Mouse (Mus musculus): ENCODE results near the gene Smg6. TPM values are rescaled to one million over a fixed set of nuclear protein-coding genes. Genes with fewer than 3 reads are reported as not detected.
"Not testable (repeated sequence)": the region's sequence is repeated elsewhere in the genome, so short reads cannot be mapped to it uniquely, and the experiment has no call there.

The Smg6 gene
- total RNA-seq, 2 experiments from 2014 or later, result 9.4 to 10.1 TPM

DNA sequence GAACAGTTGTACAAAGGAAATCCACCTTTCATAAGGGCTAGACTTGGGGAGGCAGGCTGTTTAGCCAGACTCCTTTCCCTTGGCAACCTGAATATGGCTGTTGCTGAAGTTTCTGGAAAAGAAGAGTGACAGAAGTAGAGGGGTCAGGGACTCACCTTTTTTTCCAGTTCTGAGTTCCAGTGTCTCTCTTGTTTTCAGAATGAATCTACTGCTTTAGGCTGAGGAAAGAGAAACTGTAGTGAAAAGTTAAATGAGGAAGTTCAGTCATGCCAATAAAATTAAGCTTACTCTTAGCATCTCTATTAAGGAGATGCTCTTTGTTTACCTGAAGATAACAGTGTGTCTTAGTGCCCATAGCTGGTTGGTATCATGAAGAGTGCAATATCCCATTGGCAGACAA, 69.2 kb downstream of the Smg6 start:
- no peak for DNase-seq

DNA sequence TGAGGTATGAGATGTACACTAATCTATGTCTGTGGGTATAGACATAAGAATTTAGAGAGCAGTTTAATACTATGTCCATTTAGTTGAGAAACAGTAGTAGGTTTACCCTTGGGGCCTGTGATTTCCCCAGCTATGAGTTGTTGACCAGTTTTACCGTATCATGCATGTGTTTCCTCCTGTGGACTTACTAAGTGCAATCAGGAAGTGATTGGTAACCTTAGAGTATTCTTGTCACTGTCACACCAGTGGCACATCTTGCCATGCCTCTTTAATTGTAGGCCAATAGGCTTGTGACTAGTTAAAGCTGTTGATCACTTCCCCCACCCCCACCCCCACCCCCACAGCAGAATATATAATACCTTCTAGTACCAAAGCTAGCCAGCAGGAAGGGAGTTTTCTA, 70.9 kb downstream of the Smg6 start:
- DNase-seq, result no peak

DNA sequence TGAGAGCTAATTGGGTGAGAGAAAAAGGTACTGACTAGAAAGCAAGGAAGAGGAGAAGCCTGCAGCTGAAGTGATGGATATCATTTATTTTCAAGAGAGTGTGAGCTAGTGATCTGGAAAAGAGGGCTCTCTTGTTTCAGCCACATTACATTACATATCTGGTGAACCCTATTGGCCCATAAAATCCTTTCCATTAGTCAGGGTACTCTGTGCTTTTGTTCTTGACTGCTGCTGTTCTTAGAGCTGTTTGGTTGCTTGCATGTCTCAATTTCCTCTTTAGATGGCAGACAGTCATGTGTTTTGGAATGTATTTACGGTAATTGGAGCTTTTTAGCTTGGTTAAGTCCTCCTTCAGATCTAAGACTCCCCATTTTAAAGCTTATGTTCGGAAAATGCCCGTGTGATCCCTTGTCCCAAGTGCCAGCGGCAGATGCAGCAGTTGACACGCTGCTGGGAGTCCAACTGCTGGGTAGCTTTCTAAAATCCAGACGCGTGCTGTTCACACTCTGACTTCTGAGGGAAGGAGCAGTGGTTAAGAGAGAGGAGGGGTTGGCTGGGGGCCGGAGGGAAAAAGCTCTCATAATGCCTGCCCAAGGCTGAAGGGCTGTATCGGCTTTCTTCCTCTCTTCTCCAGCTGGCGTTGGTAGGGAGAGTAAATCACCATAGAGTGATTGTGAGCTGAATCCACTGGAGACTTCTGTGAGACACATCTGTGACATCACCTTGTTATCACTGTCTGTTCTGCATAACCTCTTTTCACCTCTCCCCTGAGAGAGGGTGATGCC, 75.4 kb downstream of the Smg6 start:
- peak; percentile 66 for DNase-seq

- no peak for DNase-seq
Measured at GRCm38 (mm10) chr11:75008270-75008669, 82.6 kb downstream of the Smg6 start.

DNA sequence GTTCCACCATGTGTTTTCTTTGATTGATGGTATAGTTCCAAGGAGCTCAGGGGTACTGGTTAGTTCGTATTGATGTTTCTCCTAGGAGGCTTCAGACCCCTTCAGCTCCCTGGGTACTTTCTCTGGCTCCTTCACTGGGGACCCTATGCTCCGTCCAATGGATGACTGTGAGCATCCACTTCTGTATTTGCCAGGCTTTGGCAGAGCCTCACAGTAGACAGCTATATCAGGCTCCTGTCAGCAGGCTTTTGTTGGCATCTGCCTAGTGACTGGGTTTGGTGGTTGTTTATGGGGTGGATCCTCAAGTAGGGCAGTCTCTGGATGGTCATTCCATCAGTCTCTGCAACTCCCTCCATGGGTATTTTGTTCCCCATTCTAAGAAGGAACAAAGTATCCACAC, 83.9 kb downstream of the Smg6 start:
- DNase-seq, result not testable (repeated sequence)

GRCm38 (mm10) chr11:75012997-75013694, 87.5 kb downstream of the Smg6 start:
- peak; percentile 84 for DNase-seq

GRCm38 (mm10) chr11:75013764-75014695, 88.4 kb downstream of the Smg6 start:
- DNase-seq, result no peak

- no peak for DNase-seq
Measured at GRCm38 (mm10) chr11:75014816-75015215, 89.2 kb downstream of the Smg6 start.

DNA sequence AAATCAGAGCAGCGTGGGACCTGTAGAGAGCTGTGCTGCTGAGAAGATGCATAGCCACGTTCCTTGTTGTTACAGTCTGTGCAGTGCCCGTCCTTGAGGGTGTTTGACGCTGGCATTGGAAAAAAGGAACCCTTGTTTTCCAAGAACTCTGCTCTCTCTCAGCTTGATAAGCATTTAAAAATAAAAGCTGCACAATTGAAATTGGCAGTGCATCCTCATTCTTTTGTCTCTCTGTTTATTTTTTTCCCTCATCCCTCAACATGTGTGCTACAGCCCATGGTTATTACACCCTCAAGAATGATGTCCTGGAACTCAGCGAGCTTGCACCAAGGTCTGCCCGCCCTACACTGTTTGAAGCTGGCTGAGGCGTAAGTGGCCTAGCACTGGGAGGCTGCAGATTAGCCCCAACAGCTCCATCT, 89.8 kb downstream of the Smg6 start:
- DNase-seq, result no peak

GRCm38 (mm10) chr11:75016309-75016860, 90.8 kb downstream of the Smg6 start:
- DNase-seq, result no peak

DNA sequence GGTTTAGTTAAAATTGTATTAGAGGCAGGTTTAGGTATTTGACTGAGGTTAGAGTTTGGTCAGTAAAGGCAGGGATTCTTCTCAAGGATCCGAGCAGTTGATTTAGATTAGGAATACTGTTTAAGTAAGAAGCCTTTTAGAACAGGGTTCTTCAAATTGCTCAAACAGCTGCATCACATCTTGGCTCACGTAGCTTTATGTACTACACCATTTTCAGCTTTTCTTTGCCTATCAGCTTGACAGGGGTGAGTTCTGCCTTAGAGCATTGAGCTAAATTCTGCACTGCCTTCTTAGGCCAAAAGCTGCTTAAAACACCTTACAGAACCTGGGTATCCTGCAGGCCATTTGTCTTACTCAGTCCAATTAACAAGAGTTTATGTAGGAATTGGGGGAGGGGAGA, 92.2 kb downstream of the Smg6 start:
- DNase-seq, result no peak

- DNase-seq, result no peak
Measured at GRCm38 (mm10) chr11:75026977-75027376, 101.4 kb downstream of the Smg6 start.

DNA sequence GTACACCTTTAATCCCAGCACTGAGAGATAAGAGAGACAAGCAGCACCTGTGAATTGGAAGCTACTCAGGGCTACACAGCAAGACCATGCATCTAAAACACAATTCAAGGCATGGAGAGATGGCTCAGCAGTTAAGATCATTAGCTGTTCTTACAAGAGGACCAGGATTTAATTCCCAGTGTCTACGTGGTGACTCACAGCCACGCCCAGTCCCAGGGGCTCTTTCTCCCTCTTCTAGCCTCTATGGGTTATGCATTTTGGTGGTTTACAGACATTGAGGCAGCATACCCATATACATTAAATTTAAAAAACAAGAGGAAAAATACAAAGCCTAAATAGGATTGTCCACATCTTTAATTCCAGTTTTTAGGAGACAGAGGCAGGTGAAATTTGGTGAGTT, 102.0 kb downstream of the Smg6 start:
- DNase-seq, result no peak

GRCm38 (mm10) chr11:75031251-75031650, 105.6 kb downstream of the Smg6 start:
- DNase-seq, result no peak

DNA sequence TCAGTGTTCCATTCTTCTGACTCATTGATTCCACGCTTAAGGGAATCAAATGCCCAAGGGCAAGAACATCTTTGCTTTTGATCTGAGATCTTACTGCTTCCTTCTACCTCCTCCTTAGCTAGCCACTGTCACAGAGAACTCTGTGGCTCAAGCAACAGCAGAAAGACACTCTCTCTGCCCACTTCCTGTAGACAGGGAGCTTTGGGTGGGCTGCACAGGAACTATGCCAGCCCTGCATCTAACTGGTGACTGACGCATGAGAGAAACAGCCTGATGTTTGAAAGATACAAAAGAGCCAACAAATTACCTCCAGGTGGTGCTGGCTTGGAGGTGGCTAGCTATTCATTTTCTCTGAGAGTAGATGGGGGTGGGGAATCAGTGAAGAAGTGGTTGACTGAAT, 107.3 kb downstream of the Smg6 start:
- no peak for DNase-seq

GRCm38 (mm10) chr11:75033581-75034067, 108.0 kb downstream of the Smg6 start:
- no peak for DNase-seq

DNA sequence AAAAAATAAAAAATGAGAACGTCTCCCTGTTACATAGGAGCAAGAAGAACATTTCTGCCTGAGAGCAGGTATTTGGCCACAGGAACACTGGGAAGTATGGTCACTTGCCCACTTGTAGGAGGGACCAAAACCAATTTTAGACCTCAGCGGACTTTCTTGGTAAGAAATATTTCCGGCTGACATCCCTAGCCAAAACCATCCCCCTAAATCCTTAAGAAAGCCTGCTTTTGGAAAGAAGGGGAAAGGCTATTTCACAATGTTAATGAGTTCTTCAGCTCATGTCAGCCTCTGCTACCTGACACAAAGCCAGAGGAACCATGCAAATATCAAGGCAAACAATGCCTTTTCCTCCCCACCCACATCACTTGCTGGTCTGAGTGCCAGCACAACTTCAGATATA, 108.5 kb downstream of the Smg6 start:
- DNase-seq, result peak; percentile 15

- peak; percentile 32 for DNase-seq
Measured at GRCm38 (mm10) chr11:75044333-75044732, 118.7 kb downstream of the Smg6 start.

- DNase-seq, result no peak
Measured at GRCm38 (mm10) chr11:75045822-75046221, 120.2 kb downstream of the Smg6 start.

- no peak for DNase-seq
Measured at GRCm38 (mm10) chr11:75046638-75047037, 121.0 kb downstream of the Smg6 start.

- peak; percentile 90 for DNase-seq
Measured at GRCm38 (mm10) chr11:75047066-75047465, 121.4 kb downstream of the Smg6 start.

Data from gastrocnemius, postnatal 25 days (tissue).